Mouse (Mus musculus): ENCODE data around the gene Nmnat3. TPM values are rescaled to one million over a fixed set of nuclear protein-coding genes. Genes with fewer than 3 reads are reported as not detected.

The Nmnat3 gene
- polyA plus RNA-seq, 1 experiment: not detected

DNA sequence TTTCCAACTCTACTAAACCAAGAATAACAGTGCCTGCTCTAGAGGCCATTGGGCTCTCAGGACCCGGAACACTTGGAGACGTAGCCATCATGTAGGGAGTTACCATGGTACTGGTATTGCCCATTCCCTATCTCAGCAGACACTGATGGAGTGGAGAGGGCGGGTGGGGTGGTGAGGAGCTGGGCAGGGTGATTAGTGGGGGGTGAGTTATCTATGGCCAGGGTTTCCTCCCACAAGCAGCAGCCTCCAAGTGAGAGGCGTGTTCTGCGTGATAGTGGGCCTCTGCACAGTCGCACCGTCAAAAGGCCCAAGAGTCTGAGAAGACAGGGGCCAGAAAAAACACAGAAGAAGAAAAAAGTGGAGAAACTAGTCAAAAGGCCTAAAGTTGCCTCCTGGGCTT is 12.0 kb downstream of the Nmnat3 start:
- no peak for TF ChIP-seq POLR2A (IDR thresholded peaks at IDR 0.05; ENCODE audit: insufficient read depth, low read depth, low read length)
- TF ChIP-seq CTCF (IDR thresholded peaks at IDR 0.05; ENCODE audit: insufficient read depth, low read depth, low read length): no peak
- Histone ChIP-seq H3K4me1 (ENCODE audit: control insufficient read depth, insufficient read depth, low read length) (peaks cover 8% of the 10 kb centered on the region), H3K27ac (ENCODE audit: insufficient read depth, low read depth, low read length) (no peak overlapping the region), H3K4me3 (ENCODE audit: insufficient read depth, low read depth, low read length) (no peak overlapping the region)
- WGBS: 95% methylated on average over 7 of the region's 7 CpGs

- H3K27ac ChIP-seq (ENCODE audit: insufficient read depth, low read depth, low read length): no peak overlapping the region
- 94% methylated on average over 7 of the region's 7 CpGs for WGBS
- no peak overlapping the region for H3K4me3 ChIP-seq (ENCODE audit: insufficient read depth, low read depth, low read length)
- TF ChIP-seq POLR2A (IDR thresholded peaks at IDR 0.05; ENCODE audit: insufficient read depth, low read depth, low read length): no peak
- no peak for TF ChIP-seq CTCF (IDR thresholded peaks at IDR 0.05; ENCODE audit: insufficient read depth, low read depth, low read length)
- H3K4me1 ChIP-seq (ENCODE audit: control insufficient read depth, insufficient read depth, low read length): peaks cover 8% of the 10 kb centered on the region
Observed at GRCm38 (mm10) chr9:98300582-98300981, 13.3 kb downstream of the Nmnat3 start.

- TF ChIP-seq POLR2A (IDR thresholded peaks at IDR 0.05; ENCODE audit: insufficient read depth, low read depth, low read length) (no peak), CTCF (IDR thresholded peaks at IDR 0.05; ENCODE audit: insufficient read depth, low read depth, low read length) (no peak)
- 83% methylated on average over 6 of the region's 6 CpGs for WGBS
- Histone ChIP-seq H3K4me3 (ENCODE audit: insufficient read depth, low read depth, low read length) (no peak overlapping the region), H3K27ac (ENCODE audit: insufficient read depth, low read depth, low read length) (no peak overlapping the region), H3K4me1 (ENCODE audit: control insufficient read depth, insufficient read depth, low read length) (no peaks in the 10 kb centered on the region)
Observed at GRCm38 (mm10) chr9:98307011-98307410, 19.8 kb downstream of the Nmnat3 start.

- no peak overlapping the region for H3K4me3 ChIP-seq (ENCODE audit: insufficient read depth, low read depth, low read length)
Observed at GRCm38 (mm10) chr9:98311316-98311965, 24.2 kb downstream of the Nmnat3 start.

GRCm38 (mm10) chr9:98312622-98313374 is 25.6 kb downstream of the Nmnat3 start:
- Histone ChIP-seq H3K4me1 (ENCODE audit: control insufficient read depth, insufficient read depth, low read length) (peaks cover 8% of the 10 kb centered on the region; the same call in 1 of the 2 replicates), H3K4me3 (ENCODE audit: insufficient read depth, low read depth, low read length) (no peak overlapping the region), H3K27ac (ENCODE audit: insufficient read depth, low read depth, low read length) (no peak overlapping the region)
- TF ChIP-seq CTCF (IDR thresholded peaks at IDR 0.05; ENCODE audit: insufficient read depth, low read depth, low read length) (no peak), POLR2A (IDR thresholded peaks at IDR 0.05; ENCODE audit: insufficient read depth, low read depth, low read length) (no peak)
- 89% methylated on average over 6 of the region's 6 CpGs for WGBS

More at GRCm38 (mm10) chr9:98311316-98311965, 24.2 kb downstream of the Nmnat3 start:
- H3K27ac ChIP-seq (ENCODE audit: insufficient read depth, low read depth, low read length): no peak overlapping the region
- TF ChIP-seq POLR2A (IDR thresholded peaks at IDR 0.05; ENCODE audit: insufficient read depth, low read depth, low read length): no peak
- peaks cover 2% of the 10 kb centered on the region; the same call in 1 of the 2 replicates for H3K4me1 ChIP-seq (ENCODE audit: control insufficient read depth, insufficient read depth, low read length)
- WGBS: 89% methylated on average over 12 of the region's 12 CpGs

- no peak for TF ChIP-seq POLR2A (IDR thresholded peaks at IDR 0.05; ENCODE audit: insufficient read depth, low read depth, low read length)
- TF ChIP-seq CTCF (IDR thresholded peaks at IDR 0.05; ENCODE audit: insufficient read depth, low read depth, low read length): no peak
- H3K4me1 ChIP-seq (ENCODE audit: control insufficient read depth, insufficient read depth, low read length): peaks cover 16% of the 10 kb centered on the region
- WGBS: 96% methylated on average over 6 of the region's 6 CpGs
- H3K27ac ChIP-seq (ENCODE audit: insufficient read depth, low read depth, low read length): no peak overlapping the region
- no peak overlapping the region for H3K4me3 ChIP-seq (ENCODE audit: insufficient read depth, low read depth, low read length)
Observed at GRCm38 (mm10) chr9:98313587-98313986, 26.4 kb downstream of the Nmnat3 start.

DNA sequence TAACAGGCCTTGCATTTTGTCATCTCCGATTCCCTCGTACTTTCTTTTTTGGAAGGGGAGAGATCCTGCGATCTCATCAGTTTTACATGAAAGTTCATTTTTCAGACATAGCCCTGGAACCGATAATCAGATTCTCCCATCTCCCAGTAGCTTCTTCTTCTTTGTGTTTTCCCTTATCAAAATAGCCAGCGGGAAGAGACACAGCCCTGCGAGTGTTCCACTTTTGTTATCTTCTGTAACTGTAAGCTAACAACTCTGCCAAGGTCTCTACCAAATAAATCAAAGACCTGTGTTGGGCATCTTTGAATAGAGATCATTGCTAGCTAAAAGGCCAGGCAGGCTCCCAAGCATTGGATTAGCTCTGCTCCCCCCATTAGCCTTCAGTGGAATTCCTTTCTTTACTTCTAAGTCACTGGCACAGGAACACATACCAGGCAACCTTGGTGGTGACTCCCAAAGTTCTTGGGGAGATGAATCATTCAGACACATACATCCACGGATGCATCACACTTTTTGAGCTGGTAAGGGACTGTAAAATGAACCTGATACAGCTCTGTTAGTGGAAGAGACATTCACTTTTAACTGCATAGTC is 26.9 kb downstream of the Nmnat3 start:
- 90% methylated on average over 7 of the region's 7 CpGs for WGBS
- Histone ChIP-seq H3K4me3 (ENCODE audit: insufficient read depth, low read depth, low read length) (no peak overlapping the region), H3K4me1 (ENCODE audit: control insufficient read depth, insufficient read depth, low read length) (peaks cover 21% of the 10 kb centered on the region), H3K27ac (ENCODE audit: insufficient read depth, low read depth, low read length) (no peak overlapping the region)
- TF ChIP-seq CTCF (IDR thresholded peaks at IDR 0.05; ENCODE audit: insufficient read depth, low read depth, low read length): no peak
- no peak for TF ChIP-seq POLR2A (IDR thresholded peaks at IDR 0.05; ENCODE audit: insufficient read depth, low read depth, low read length)

- 77% methylated on average over 4 of the region's 4 CpGs for WGBS
- Histone ChIP-seq H3K4me1 (ENCODE audit: control insufficient read depth, insufficient read depth, low read length) (peaks cover 22% of the 10 kb centered on the region), H3K4me3 (ENCODE audit: insufficient read depth, low read depth, low read length) (no peak overlapping the region), H3K27ac (ENCODE audit: insufficient read depth, low read depth, low read length) (no peak overlapping the region)
- TF ChIP-seq POLR2A (IDR thresholded peaks at IDR 0.05; ENCODE audit: insufficient read depth, low read depth, low read length) (no peak), CTCF (IDR thresholded peaks at IDR 0.05; ENCODE audit: insufficient read depth, low read depth, low read length) (no peak)
Observed at GRCm38 (mm10) chr9:98317897-98318296, 30.7 kb downstream of the Nmnat3 start.

GRCm38 (mm10) chr9:98318875-98319274 is 31.6 kb downstream of the Nmnat3 start:
- H3K4me1 ChIP-seq (ENCODE audit: control insufficient read depth, insufficient read depth, low read length): peaks cover 22% of the 10 kb centered on the region
- TF ChIP-seq POLR2A (IDR thresholded peaks at IDR 0.05; ENCODE audit: insufficient read depth, low read depth, low read length) (no peak), CTCF (IDR thresholded peaks at IDR 0.05; ENCODE audit: insufficient read depth, low read depth, low read length) (no peak)
- no peak overlapping the region for H3K27ac ChIP-seq (ENCODE audit: insufficient read depth, low read depth, low read length)
- H3K4me3 ChIP-seq (ENCODE audit: insufficient read depth, low read depth, low read length): no peak overlapping the region
- WGBS: 48% methylated on average over 3 of the region's 3 CpGs

All from olfactory bulb, adult 2 months (tissue).